Mouse (Mus musculus) forebrain, embryonic 11.5 days (tissue): ENCODE results near the gene Hist2h3b. TPM values are rescaled to one million over a fixed set of nuclear protein-coding genes. Genes with fewer than 3 reads are reported as not detected.

Experiments
- ATAC-seq: fragments of 200-750 bp; cut with Nextera tagmentation; replicated peaks from 2 replicates; pipeline ENCODE4 v1.8.0; 2017; ENCODE audit warnings: moderate TSS enrichment; ENCODE audit not compliant: low FRiP score
- DNase-seq: peaks from one replicate; pipeline ENCODE4 v3.0.0-alpha.2; 2017; ENCODE audit warnings: low spot score
- H3K27ac ChIP-seq: fragments of 300-500 bp; sonication (generic); 2 replicates; pipeline ENCODE4 v1.5.1; 2014; ENCODE audit warnings: low read depth, low read length
- H3K27me3 ChIP-seq: fragments of 300-500 bp; sonication (generic); 2 replicates; pipeline ENCODE4 v1.6.1; 2014; ENCODE audit warnings: mild to moderate bottlenecking, low read length, mixed read lengths; ENCODE audit not compliant: control insufficient read depth, insufficient read depth
- H3K36me3 ChIP-seq: fragments of 300-500 bp; sonication (generic); 2 replicates; pipeline ENCODE4 v1.6.1; 2014; ENCODE audit warnings: mild to moderate bottlenecking, low read length, moderate library complexity, mixed read lengths; ENCODE audit not compliant: control insufficient read depth, insufficient read depth
- H3K4me1 ChIP-seq: fragments of 300-500 bp; sonication (generic); replicated peaks from 2 replicates; pipeline ENCODE4 v1.6.1; 2014; ENCODE audit warnings: low read length, mixed read lengths; ENCODE audit not compliant: control insufficient read depth, insufficient read depth
- H3K4me2 ChIP-seq: fragments of 300-500 bp; sonication (generic); 2 replicates; pipeline ENCODE4 v1.6.1; 2014; ENCODE audit warnings: low read depth, mild to moderate bottlenecking, low read length, moderate library complexity, mixed read lengths; ENCODE audit not compliant: severe bottlenecking
- H3K4me3 ChIP-seq: fragments of 300-500 bp; sonication (generic); 2 replicates; pipeline ENCODE4 v1.5.1; 2014; ENCODE audit warnings: low read depth, low read length
- H3K9ac ChIP-seq: fragments of 300-500 bp; sonication (generic); 2 replicates; pipeline ENCODE4 v1.6.1; 2014; ENCODE audit warnings: low read length
- H3K9me3 ChIP-seq: fragments of 300-500 bp; sonication (generic); 2 replicates; pipeline ENCODE4 v1.6.1; 2016; ENCODE audit warnings: low read length, mixed read lengths; ENCODE audit not compliant: control insufficient read depth
- WGBS: fragments of 180-500 bp; shearing (Covaris S2); extraction: QIAGEN DNeasy Blood & Tissue Kit; methylation state at CpG from one replicate; pipeline ENCODE4 v1.1.7; 2014; 5-methylcytosine and 5-hydroxymethylcytosine counted together
- polyA plus RNA-seq: library from polyadenylated mRNA; unstranded; fragments of >200 nt; fragmentation: Nextera tagmentation; extraction: Ambion mirVana; gene quantifications from 2 replicates; pipeline ENCODE4 v1.2.1, GENCODE M21; 2014

Hist2h3b gene
- polyA plus RNA-seq, 1 experiment from 2014 or later, result 105 TPM

DNA sequence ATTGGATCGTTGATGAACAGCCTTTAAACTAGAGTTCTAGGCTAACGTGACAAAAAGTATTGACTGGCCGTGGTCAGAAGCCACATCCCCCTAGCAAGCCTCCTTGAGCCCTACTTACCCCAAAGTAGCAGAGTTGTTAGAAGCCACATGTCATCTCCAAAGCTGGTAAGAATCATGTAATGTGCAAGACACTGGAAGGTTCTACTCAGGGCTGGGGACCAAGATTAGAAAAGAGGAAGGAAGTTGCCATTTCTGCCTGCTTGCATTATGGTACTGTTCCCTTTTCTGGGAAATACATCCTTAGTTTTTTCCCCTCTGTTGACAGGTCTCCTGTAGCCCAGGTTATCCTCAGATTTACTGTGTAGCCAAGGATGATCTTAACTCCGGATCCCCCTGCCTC, 25.3 kb downstream of the Hist2h3b start, which contains the start of gene Fcgr1:
Gene Fcgr1 (minus strand): TSS at position 183 of the 400 bp plus-strand sequence.
- no peaks in the 10 kb centered on the region for H3K9me3 ChIP-seq
- ATAC-seq (no peak), DNase-seq (no peak)
- no peak within 1 kb of the TSS for H3K4me3 ChIP-seq
- no peak within 1 kb of the TSS for H3K4me2 ChIP-seq
- H3K27me3 ChIP-seq, result no peaks in the 10 kb centered on the region
- H3K27ac ChIP-seq, result no peak within 1 kb of the TSS
- no peaks in the 10 kb centered on the region for H3K4me1 ChIP-seq
- no peak within 1 kb of the TSS for H3K9ac ChIP-seq
- H3K36me3 ChIP-seq, result no peaks in the 10 kb centered on the region
- 82% methylated on average over 4 of the region's 4 CpGs for WGBS

- Histone ChIP-seq H3K4me2 (no peak overlapping the region), H3K27ac (no peak overlapping the region)
Observed at GRCm38 (mm10) chr3:96298360-96298759, 29.9 kb downstream of the Hist2h3b start.

DNA sequence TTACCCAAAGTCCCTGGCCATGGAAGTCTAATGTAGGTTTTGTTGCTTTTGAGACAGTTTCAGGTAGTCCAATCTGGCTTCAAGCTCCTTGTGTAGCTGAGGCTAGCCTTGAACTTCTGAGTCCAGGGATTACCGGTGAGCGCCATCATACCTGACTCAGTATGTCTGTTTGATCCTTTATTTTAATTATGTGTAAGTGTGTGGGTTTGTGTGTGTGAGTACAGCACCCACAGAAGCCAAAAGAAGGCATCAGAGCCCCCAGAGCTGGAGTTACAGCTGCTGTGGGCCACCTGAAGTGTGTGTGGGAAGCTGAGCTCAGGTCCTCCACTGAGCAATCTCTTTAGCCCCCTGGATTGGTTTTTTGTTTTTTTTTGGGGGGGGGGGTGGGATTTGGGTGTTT, 31.1 kb downstream of the Hist2h3b start:
- Histone ChIP-seq H3K4me1 (no peaks in the 10 kb centered on the region), H3K9ac (no peak overlapping the region), H3K9me3 (no peaks in the 10 kb centered on the region), H3K36me3 (no peaks in the 10 kb centered on the region), H3K4me2 (no peak overlapping the region), H3K27ac (no peak overlapping the region), H3K27me3 (no peaks in the 10 kb centered on the region), H3K4me3 (no peak overlapping the region)
- ATAC-seq (no peak), DNase-seq (no peak)
- WGBS, result 93% methylated on average over 2 of the region's 2 CpGs

More at GRCm38 (mm10) chr3:96298360-96298759, 29.9 kb downstream of the Hist2h3b start:
- Histone ChIP-seq H3K27me3 (no peaks in the 10 kb centered on the region), H3K9ac (no peak overlapping the region), H3K9me3 (no peaks in the 10 kb centered on the region), H3K36me3 (no peaks in the 10 kb centered on the region), H3K4me1 (no peaks in the 10 kb centered on the region), H3K4me3 (no peak overlapping the region)
- ATAC-seq (no peak), DNase-seq (no peak)
- 89% methylated on average over 4 of the region's 4 CpGs for WGBS

DNA sequence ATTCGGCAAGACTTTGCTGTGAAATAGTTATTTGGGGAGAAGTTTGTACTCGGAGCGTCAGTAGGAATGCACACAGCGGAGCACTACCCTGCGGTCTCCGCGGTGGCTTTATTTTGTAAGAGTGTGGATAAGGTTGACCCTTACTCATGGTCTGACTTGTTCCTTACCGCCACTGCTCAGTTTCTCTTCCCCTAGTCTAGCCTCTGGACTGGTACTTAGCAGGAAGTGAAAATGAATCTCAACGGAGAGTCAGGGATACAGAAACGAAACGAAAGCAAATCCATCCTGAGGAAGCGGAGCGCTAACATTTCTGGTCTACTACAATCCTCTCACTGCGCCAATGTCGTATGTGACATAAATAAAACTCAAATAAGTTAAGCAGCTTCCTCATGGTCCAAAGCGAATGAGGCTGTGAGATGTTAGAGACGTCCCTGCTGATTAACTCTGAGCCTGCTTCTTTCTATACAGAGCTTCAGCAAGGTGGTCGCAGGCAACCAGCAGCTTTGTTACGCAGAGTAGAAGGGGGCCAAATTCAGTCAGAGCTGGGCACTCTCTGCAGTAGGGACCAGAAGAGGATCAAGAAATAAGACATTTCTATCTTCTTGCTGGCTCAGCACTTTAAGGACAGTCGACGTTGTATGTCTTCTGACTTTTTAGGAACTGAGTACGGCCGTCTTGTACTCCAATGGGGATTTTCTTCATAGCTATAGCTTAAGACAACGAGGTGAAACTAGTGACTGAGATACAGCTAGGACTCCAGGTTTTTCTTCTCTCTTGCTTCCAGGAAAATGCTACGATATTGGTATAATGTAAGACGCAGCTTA, 32.5 kb downstream of the Hist2h3b start:
- H3K27ac ChIP-seq, result no peak overlapping the region
- H3K4me2 ChIP-seq, result no peak overlapping the region

GRCm38 (mm10) chr3:96302076-96302475, 33.6 kb downstream of the Hist2h3b start:
- no peak for ATAC-seq
- WGBS, result 86% methylated on average over 5 of the region's 5 CpGs
- no peak overlapping the region for H3K4me2 ChIP-seq
- no peaks in the 10 kb centered on the region for H3K27me3 ChIP-seq
- H3K27ac ChIP-seq, result no peak overlapping the region
- no peak overlapping the region for H3K9ac ChIP-seq
- no peak overlapping the region for H3K4me3 ChIP-seq
- H3K36me3 ChIP-seq, result no peaks in the 10 kb centered on the region
- H3K4me1 ChIP-seq, result no peaks in the 10 kb centered on the region
- no peaks in the 10 kb centered on the region for H3K9me3 ChIP-seq
- no peak for DNase-seq

More for the DNA sequence above, 32.5 kb downstream of the Hist2h3b start:
- H3K36me3 ChIP-seq, result no peaks in the 10 kb centered on the region
- H3K27me3 ChIP-seq, result no peaks in the 10 kb centered on the region
- ATAC-seq (no peak), DNase-seq (no peak)
- 77% methylated on average over 26 of the region's 26 CpGs for WGBS
- no peak overlapping the region for H3K9ac ChIP-seq
- no peaks in the 10 kb centered on the region for H3K4me1 ChIP-seq
- H3K4me3 ChIP-seq, result no peak overlapping the region
- no peaks in the 10 kb centered on the region for H3K9me3 ChIP-seq

DNA sequence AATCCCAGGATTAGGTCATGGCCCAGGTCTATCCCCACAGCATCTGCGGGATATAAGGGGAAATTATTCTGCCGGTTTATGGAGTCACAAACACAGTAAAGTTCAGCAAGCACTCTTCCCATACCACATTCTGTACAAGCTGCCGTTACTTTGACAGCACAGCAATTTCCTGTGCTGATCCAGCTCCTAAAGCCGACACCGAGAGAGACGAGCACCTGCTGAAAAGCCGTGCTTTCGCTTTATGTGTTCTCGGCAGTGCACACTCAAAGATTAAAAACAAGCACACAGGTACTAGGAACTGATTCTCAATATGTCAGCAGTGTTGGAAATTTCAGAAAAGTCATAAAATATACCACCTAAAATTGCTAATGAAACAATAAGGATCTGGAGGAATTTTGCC, 38.1 kb downstream of the Hist2h3b start:
- WGBS, result 86% methylated on average over 9 of the region's 9 CpGs

DNA sequence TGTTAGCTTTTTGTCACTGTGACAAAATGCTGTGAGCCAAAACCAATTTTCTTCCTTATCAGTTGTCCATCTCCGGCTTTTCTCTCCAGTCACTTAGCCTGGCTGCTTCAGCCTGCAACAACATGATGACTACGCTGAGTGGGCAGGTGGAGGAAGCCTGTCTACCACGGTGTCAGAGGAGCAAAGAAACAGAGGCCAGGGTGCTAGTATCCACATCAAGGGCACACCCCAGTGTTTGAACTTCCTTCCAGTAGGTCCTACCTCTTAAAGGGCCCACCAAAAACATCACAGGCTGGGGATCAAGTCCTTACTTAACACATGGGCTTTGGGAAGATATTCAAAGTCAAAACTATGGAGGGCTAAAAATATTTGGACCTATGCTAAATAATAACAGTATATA, 41.0 kb downstream of the Hist2h3b start:
- no peak overlapping the region for H3K4me2 ChIP-seq
- H3K36me3 ChIP-seq, result no peaks in the 10 kb centered on the region
- H3K4me3 ChIP-seq, result no peak overlapping the region
- H3K9ac ChIP-seq, result no peak overlapping the region
- no peaks in the 10 kb centered on the region for H3K9me3 ChIP-seq
- H3K4me1 ChIP-seq, result no peaks in the 10 kb centered on the region
- WGBS, result 74% methylated on average over 3 of the region's 3 CpGs
- DNase-seq, result no peak
- ATAC-seq, result no peak
- H3K27me3 ChIP-seq, result no peaks in the 10 kb centered on the region
- no peak overlapping the region for H3K27ac ChIP-seq

More for the DNA sequence above, 38.1 kb downstream of the Hist2h3b start:
- DNase-seq (no peak), ATAC-seq (no peak)
- no peaks in the 10 kb centered on the region for H3K36me3 ChIP-seq
- H3K4me1 ChIP-seq, result no peaks in the 10 kb centered on the region
- H3K27ac ChIP-seq, result no peak overlapping the region
- H3K4me3 ChIP-seq, result no peak overlapping the region
- H3K9ac ChIP-seq, result no peak overlapping the region
- H3K27me3 ChIP-seq, result no peaks in the 10 kb centered on the region
- no peak overlapping the region for H3K4me2 ChIP-seq
- no peaks in the 10 kb centered on the region for H3K9me3 ChIP-seq

DNA sequence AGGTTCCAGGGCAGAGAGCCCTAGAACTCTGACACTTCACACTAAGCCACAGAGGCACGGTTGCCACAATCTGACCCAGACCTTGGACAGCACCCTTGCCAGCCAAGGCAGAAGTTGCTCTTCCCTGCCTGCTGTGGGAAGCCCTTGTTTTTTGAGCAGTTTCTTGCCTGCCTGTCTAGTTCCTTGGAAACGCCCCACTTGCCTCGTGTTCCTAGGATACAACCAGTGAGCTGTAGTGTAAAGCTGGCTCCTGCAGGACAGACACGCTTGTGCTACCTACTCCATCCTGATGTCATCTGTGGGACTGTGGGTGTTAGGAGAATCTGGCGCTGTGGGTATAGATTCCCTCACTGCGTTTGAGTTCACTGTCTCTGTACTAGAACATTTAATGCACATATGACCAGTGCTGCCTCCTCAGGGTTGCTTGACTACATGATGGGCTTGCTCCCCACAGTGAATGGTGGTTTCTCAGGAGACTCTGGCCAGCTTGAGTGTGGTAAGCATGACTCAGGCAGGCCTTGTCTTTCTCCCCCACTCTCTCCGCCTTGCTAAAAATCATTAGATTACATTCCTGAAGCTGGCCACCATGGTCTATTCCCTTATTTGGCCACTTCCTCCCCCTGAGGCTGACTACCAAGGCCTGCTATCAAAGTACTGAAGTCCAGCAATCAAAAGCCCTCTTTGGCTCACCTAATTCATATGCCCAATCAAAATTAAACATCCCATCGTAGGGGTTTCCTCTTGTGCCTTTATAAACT, 44.1 kb downstream of the Hist2h3b start:
- WGBS, result 71% methylated on average over 8 of the region's 8 CpGs
- DNase-seq (no peak), ATAC-seq (no peak)
- H3K9ac ChIP-seq, result no peak overlapping the region
- H3K4me2 ChIP-seq, result no peak overlapping the region
- no peaks in the 10 kb centered on the region for H3K4me1 ChIP-seq
- H3K36me3 ChIP-seq, result no peaks in the 10 kb centered on the region
- no peaks in the 10 kb centered on the region for H3K9me3 ChIP-seq
- H3K27me3 ChIP-seq, result no peaks in the 10 kb centered on the region
- no peak overlapping the region for H3K27ac ChIP-seq
- H3K4me3 ChIP-seq, result no peak overlapping the region
